Mouse (Mus musculus): ENCODE data around the gene Gm26920.

- TF ChIP-seq CTCF (IDR thresholded peaks at IDR 0.05; ENCODE audit: control insufficient read depth, insufficient read depth, insufficient replicate concordance, low read depth, low read length) (no peak), POLR2A (IDR thresholded peaks at IDR 0.05; ENCODE audit: control insufficient read depth, low read depth, low read length) (peak; percentile 93; the same call in 1 of the 2 replicates)
Observed at GRCm38 (mm10) chr7:30121308-30122187, 31.3 kb upstream of the Gm26920 start, which contains the start of gene Zfp382.
